Mouse (Mus musculus) left cerebral cortex, adult 11 months (tissue): ENCODE results near the gene Lrrfip1.

Experiments used
- DNase-seq: peaks from one replicate; pipeline ENCODE4 v3.0.0; 2022; ENCODE audit warnings: low spot score

Gene Lrrfip1

GRCm38 (mm10) chr1:91086748-91087147, 88.2 kb downstream of the Lrrfip1 start:
- DNase-seq, result no peak

DNA sequence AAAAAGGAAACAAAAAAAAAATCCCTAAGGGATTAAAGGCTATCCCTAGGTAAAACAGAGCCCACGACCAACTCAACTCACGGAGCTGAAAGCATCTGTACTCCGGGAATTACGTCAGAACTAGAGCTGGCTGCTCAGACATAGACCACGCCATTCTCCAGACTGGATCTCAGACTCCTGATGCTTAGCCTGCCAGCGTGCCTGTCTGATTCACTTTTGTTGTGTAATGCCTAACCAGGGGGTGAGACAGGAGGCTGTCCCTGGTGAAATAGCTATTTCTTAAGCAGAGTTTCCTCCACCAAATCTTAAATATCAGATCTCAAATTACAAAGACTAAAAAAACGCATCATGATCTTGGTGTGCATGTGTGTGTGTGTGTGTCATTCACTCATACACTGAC, 89.5 kb downstream of the Lrrfip1 start:
- no peak for DNase-seq

DNA sequence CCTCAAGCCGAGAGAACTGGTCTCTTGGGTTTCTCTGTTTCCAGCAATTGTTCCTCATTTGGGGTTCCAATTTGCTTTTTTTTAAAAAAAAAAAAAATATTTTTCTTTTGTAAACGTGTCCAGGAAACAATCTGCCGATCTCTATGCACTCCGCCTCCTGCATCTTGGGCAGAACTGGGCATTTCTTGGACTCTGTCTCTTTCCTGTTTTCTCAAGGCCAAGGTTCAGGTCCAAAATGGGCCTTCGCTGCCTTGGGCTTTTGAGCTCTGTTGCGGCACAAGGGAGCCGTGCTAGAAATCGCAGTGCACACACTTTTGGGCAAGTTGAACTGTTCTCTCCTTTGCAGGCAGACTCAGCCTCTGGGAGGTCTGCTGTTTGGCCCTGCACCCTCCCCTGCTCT, 90.4 kb downstream of the Lrrfip1 start:
- DNase-seq, result no peak

GRCm38 (mm10) chr1:91090456-91090855, 91.9 kb downstream of the Lrrfip1 start:
- DNase-seq, result no peak

- no peak for DNase-seq
These were observed 93.9 kb downstream of the Lrrfip1 start for GRCm38 (mm10) chr1:91092451-91092850.

- no peak for DNase-seq
These were observed 94.8 kb downstream of the Lrrfip1 start for GRCm38 (mm10) chr1:91093296-91093695.

DNA sequence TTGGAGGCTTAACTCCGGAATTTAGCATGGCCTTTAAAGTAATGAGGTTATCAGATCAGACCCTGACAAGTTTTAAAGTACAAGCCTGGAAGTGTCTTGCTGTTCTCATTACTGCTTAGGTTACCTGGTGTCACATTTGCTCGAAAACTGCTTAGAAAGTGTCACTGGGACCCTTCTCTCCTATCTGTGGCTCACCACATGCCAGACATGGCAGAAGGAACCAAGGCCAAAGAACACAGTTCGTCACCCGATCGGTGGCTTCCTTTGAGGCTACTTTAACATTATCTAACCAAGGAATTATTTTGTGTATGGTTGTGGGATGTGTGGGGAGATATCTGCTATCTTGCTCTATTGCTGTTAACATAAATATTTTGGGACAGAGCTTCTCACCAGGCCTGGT, 95.5 kb downstream of the Lrrfip1 start:
- no peak for DNase-seq

DNA sequence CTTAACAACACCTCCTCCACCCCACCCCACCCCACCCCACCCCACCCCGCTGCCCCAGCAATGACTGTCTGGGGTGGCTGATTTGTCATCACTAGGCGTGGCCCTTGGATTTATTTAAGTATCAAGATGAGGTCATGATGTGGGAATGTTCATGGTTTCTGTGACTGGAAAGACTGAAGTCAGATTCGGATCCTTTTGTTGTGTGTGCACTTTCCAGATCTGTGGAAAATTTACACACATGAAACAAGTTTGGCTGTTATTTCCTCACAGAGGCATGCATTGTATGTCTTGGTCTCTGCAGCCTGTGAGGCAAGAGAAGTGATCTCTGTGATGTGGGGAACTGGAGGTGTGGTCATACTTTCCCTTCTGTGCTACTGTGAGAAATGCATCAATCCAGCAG, 96.7 kb downstream of the Lrrfip1 start:
- no peak for DNase-seq

GRCm38 (mm10) chr1:91095853-91096252, 97.3 kb downstream of the Lrrfip1 start:
- DNase-seq, result no peak

DNA sequence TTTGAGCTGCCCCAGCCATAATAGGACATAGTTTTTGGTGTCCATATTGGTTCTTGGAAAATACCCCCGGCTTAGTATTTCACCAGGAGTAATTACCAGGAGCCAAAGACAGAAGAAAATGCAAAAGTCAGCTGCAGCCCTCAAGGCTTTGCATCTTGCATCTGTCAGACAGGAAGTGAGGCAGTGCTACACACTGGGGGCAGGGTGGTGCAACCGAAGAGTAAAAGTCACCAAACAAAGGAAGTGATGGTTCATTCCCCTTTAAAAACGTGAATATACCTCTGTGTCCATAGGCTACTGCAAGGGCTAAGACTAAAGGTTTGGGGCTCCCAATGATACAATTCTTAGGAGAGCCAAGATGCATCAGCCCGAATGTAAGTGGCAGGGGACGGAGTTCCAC, 98.0 kb downstream of the Lrrfip1 start:
- no peak for DNase-seq

DNA sequence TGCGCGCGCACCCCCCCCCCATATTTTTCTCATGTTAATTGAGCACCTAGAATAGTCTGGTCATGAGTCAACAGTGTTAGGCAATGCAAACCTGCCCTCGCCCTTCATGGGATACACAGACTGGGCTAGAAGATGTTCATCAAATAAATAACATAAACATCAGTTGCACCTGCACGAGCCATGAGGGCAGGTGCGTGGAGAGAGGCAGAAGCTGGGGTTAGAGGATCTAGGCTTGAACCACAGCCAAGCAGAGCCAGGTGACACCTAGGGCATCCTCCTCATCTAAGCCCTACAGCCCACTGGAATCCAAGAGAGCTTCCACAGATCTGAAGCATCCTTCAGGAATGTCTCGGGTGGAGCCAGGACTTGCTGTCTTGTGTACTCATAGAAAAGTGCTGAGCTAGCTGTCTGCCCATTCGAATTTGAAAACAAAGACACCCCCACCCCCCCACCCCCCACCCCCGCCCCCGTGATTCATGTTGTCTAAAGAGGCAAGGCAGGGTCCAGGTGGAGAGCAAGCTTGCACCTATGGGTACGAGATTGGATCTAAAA, 98.8 kb downstream of the Lrrfip1 start:
- no peak for DNase-seq

DNA sequence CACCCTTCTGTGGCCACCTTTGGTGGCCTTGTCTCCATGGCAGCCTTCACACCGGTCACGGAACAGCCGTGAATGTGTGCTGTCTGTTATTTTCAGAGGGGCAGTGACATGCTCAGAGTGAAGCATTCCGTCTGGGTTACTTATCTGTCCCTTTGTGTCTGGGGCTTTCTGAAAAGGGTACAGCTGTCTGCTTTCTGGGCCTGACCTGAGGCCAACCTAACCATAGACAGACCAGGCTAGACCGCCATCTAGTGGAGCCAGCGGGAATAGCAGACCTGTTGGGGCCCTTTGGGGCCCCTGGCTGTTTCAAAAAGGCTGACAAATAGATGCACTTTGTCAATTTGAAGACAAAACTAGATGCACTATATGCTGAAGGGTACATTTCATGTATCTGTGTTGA, 100.3 kb downstream of the Lrrfip1 start:
- peak; percentile 49 for DNase-seq

- DNase-seq, result no peak
These were observed 103.3 kb downstream of the Lrrfip1 start for GRCm38 (mm10) chr1:91101709-91102440.

GRCm38 (mm10) chr1:91103366-91103983, 104.9 kb downstream of the Lrrfip1 start:
- no peak for DNase-seq

- no peak for DNase-seq
These were observed 109.0 kb downstream of the Lrrfip1 start for GRCm38 (mm10) chr1:91107548-91107947.

DNA sequence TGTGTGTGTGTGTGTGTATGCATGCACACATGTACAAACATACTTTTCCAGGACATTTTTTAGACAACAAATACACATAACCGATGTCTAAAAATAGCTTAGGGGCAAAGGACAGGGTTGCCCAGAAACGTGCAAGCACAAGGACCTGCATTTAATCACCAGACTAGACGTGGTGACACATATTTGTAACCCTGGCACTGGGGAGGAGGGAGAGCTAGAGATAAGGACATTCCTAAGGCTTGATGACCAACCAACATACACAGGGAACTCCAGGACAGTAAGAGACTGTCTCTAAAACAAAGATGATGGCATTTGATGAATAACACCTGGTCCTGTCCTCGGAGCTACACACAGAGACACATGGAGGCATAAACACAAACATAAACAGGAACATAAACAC, 110.8 kb downstream of the Lrrfip1 start:
- DNase-seq, result no peak

- DNase-seq, result no peak
These were observed 113.6 kb downstream of the Lrrfip1 start for GRCm38 (mm10) chr1:91112171-91112570.

DNA sequence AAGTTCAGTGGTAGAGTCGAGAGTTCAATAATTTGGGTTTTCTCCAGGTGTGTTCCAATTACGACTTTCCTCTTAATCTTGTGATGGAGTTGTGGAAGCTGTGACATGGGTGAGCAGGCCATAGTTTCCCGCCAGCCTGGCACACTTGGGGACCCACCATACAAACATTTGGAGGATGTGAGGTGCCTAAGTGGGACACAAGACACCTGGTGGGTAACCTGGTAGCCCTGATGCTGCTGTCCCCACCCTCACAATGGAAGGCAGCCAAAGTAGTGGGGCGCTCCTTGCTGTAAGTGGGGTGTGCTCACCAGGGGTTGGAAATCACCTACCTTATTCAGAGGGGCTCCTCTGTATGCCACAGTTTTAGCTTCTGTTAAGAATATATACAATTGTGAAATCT, 114.1 kb downstream of the Lrrfip1 start:
- DNase-seq, result no peak

GRCm38 (mm10) chr1:91122121-91122520, 123.6 kb downstream of the Lrrfip1 start:
- DNase-seq, result no peak

- no peak for DNase-seq
These were observed 124.5 kb downstream of the Lrrfip1 start for GRCm38 (mm10) chr1:91123004-91123403.

GRCm38 (mm10) chr1:91123466-91123865, 124.9 kb downstream of the Lrrfip1 start:
- DNase-seq, result no peak

DNA sequence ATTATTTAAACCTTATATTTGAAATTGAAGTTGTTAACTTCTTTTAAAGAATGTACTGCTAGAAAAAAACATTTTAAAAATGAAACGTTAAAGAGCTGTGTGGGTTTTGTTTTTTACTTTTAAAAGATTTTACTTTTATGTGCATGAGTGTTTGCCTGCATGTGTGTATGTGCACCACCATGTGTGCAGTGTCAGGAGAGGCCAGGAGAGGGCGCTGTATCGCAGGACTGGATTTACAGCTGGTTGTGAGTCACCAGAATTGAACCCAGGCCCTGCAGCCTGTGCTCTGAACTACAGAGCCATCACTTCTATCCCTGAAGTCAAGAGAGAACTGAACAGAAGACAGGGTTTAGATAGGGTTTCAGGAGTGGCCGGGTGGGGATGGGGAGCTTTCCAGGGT, 130.3 kb downstream of the Lrrfip1 start:
- DNase-seq, result no peak

- no peak for DNase-seq
These were observed 138.5 kb downstream of the Lrrfip1 start for GRCm38 (mm10) chr1:91137036-91137435.

GRCm38 (mm10) chr1:91144813-91145212, 146.3 kb downstream of the Lrrfip1 start, which contains the start of gene Rbm44:
Gene Rbm44 (plus strand): TSS chr1:91145089.
- DNase-seq, result no peak
